ENCODE assay signal across 15 mouse cellular contexts in genomic region chr7:111259630-111260574, GRCm38 (mm10).
DNase-seq lines count a peak whose midpoint lies in the region; ATAC-seq lines count a peak whose summit lies in the region.
"Had no signal": no experiment of that assay in that cellular context is flagged by ENCODE, and none has a peak within 500 bp of the region (broad histone marks: within the 10 kb centered on the region; RNA-seq: fewer than 3 reads in every experiment).

No protein-coding gene starts in this region.

- no peaks in the 10 kb centered on the region for H3K9me3 ChIP-seq in hindbrain, embryonic 16.5 days (ENCODE audit: control insufficient read depth, low read length)
- no peaks in the 10 kb centered on the region for H3K9me3 ChIP-seq in hindbrain, embryonic 13.5 days
- H3K9me3 ChIP-seq in neural tube, embryonic 13.5 days = no peaks in the 10 kb centered on the region
- no peaks in the 10 kb centered on the region for H3K9me3 ChIP-seq in embryonic facial prominence, embryonic 15.5 days (replicated peaks)
- no peaks in the 10 kb centered on the region for H3K9me3 ChIP-seq in neural tube, embryonic 14.5 days (ENCODE audit: control insufficient read depth, low read length)
- H3K9me3 ChIP-seq: midbrain, embryonic 12.5 days had no signal

- peak; percentile 69; the same call in 1 of the 2 replicates for ATAC-seq in hindbrain, embryonic 16.5 days
- ATAC-seq in hindbrain, embryonic 13.5 days (ENCODE audit: low FRiP score) = no peak
- peak; percentile 76 for ATAC-seq in neural tube, embryonic 13.5 days (ENCODE audit: low read depth)
- 0 out of 2 replicates have a peak, but pooled peaks have one; percentile 15 for ATAC-seq in embryonic facial prominence, embryonic 15.5 days (ENCODE audit: insufficient number of reproducible peaks, low FRiP score, low TSS enrichment, low read depth)
- no peak; the same call in 1 of the 2 replicates for ATAC-seq in neural tube, embryonic 14.5 days (ENCODE audit: low read depth)
- ATAC-seq: CD4-positive, CD25-positive, alpha-beta regulatory T cell, adult 4 months had no signal

- no peak overlapping the region for H3K4me2 ChIP-seq in hindbrain, embryonic 16.5 days (ENCODE audit: low read length)
- H3K4me2 ChIP-seq in hindbrain, embryonic 13.5 days = no peak overlapping the region
- no peak overlapping the region for H3K4me2 ChIP-seq in neural tube, embryonic 13.5 days
- H3K4me2 ChIP-seq in embryonic facial prominence, embryonic 15.5 days (replicated peaks) = no peak overlapping the region
- no peak overlapping the region for H3K4me2 ChIP-seq in neural tube, embryonic 14.5 days (ENCODE audit: low read depth, low read length)
- H3K4me2 ChIP-seq: midbrain, embryonic 12.5 days had no signal

- no peak overlapping the region for H3K9ac ChIP-seq in hindbrain, embryonic 16.5 days (ENCODE audit: low read depth, low read length)
- no peak overlapping the region for H3K9ac ChIP-seq in hindbrain, embryonic 13.5 days
- no peak overlapping the region for H3K9ac ChIP-seq in neural tube, embryonic 13.5 days
- no peak overlapping the region for H3K9ac ChIP-seq in embryonic facial prominence, embryonic 15.5 days
- no peak overlapping the region for H3K9ac ChIP-seq in neural tube, embryonic 14.5 days (replicated peaks; ENCODE audit: low read depth, low read length)
- H3K9ac ChIP-seq: midbrain, embryonic 12.5 days had no signal

- H3K27me3 ChIP-seq in hindbrain, embryonic 16.5 days (replicated peaks; ENCODE audit: control insufficient read depth, insufficient read depth, low read length) = no peaks in the 10 kb centered on the region
- H3K27me3 ChIP-seq in hindbrain, embryonic 13.5 days = no peaks in the 10 kb centered on the region
- no peaks in the 10 kb centered on the region for H3K27me3 ChIP-seq in neural tube, embryonic 13.5 days
- no peaks in the 10 kb centered on the region for H3K27me3 ChIP-seq in embryonic facial prominence, embryonic 15.5 days
- no peaks in the 10 kb centered on the region for H3K27me3 ChIP-seq in neural tube, embryonic 14.5 days (ENCODE audit: control insufficient read depth, insufficient read depth, low read length)
- H3K27me3 ChIP-seq: midbrain, embryonic 12.5 days had no signal

- no peak for DNase-seq in neural tube, embryonic 10.5 days (ENCODE audit: extremely low spot score, low spot score)
- DNase-seq in heart, postnatal 14 days = no peak
- no peak for DNase-seq in frontal cortex, postnatal 10 days (ENCODE audit: low spot score in 2 of 2)
- DNase-seq: cerebellum, adult 2 months; kidney, adult 11 months; right cerebral cortex, postnatal 25 days; thymus, postnatal 14 days had no signal

- H3K4me1 ChIP-seq in hindbrain, embryonic 16.5 days (ENCODE audit: control insufficient read depth, insufficient read depth, low read depth, low read length) = no peaks in the 10 kb centered on the region
- H3K4me1 ChIP-seq in hindbrain, embryonic 13.5 days (replicated peaks) = 0 out of 2 replicates have a peak, but pooled peaks cover 4% of the 10 kb centered on the region
- H3K4me1 ChIP-seq in neural tube, embryonic 13.5 days (replicated peaks) = peaks cover 11% of the 10 kb centered on the region; the same call in 1 of the 2 replicates
- H3K4me1 ChIP-seq in embryonic facial prominence, embryonic 15.5 days = 0 out of 2 replicates have a peak, but pooled peaks cover 3% of the 10 kb centered on the region
- no peaks in the 10 kb centered on the region for H3K4me1 ChIP-seq in neural tube, embryonic 14.5 days (ENCODE audit: control insufficient read depth, insufficient read depth, low read length)
- H3K4me1 ChIP-seq: midbrain, embryonic 12.5 days had no signal

- WGBS in hindbrain, embryonic 16.5 days = 68% methylated on average over 11 of the region's 11 CpGs
- 81% methylated on average over 11 of the region's 11 CpGs for WGBS in hindbrain, embryonic 13.5 days
- WGBS in neural tube, embryonic 13.5 days = 69% methylated on average over 11 of the region's 11 CpGs
- WGBS in embryonic facial prominence, embryonic 15.5 days = 55% methylated on average over 11 of the region's 11 CpGs
- 74% methylated on average over 11 of the region's 11 CpGs for WGBS in neural tube, embryonic 14.5 days

- intact Hi-C loops in heart, postnatal 14 days (cut with DNase I) = loop anchor here (10.0 kb wide), 1 partner anchor 605 kb away; no protein-coding TSS in a partner anchor

- H3K4me3 ChIP-seq in hindbrain, embryonic 16.5 days (ENCODE audit: low read length) = no peak overlapping the region
- no peak overlapping the region for H3K4me3 ChIP-seq in hindbrain, embryonic 13.5 days
- no peak overlapping the region for H3K4me3 ChIP-seq in neural tube, embryonic 13.5 days
- H3K4me3 ChIP-seq in embryonic facial prominence, embryonic 15.5 days (replicated peaks) = no peak overlapping the region
- H3K4me3 ChIP-seq in neural tube, embryonic 14.5 days (ENCODE audit: low read depth, low read length) = no peak overlapping the region
- H3K4me3 ChIP-seq: erythroblast, embryonic 14.5 days; midbrain, embryonic 12.5 days had no signal

- no peaks in the 10 kb centered on the region for H3K36me3 ChIP-seq in hindbrain, embryonic 16.5 days (ENCODE audit: control insufficient read depth, insufficient read depth, low read length)
- H3K36me3 ChIP-seq in hindbrain, embryonic 13.5 days = no peaks in the 10 kb centered on the region
- no peaks in the 10 kb centered on the region for H3K36me3 ChIP-seq in neural tube, embryonic 13.5 days
- H3K36me3 ChIP-seq in embryonic facial prominence, embryonic 15.5 days = no peaks in the 10 kb centered on the region
- H3K36me3 ChIP-seq in neural tube, embryonic 14.5 days (ENCODE audit: control insufficient read depth, insufficient read depth, low read length) = no peaks in the 10 kb centered on the region
- H3K36me3 ChIP-seq: midbrain, embryonic 12.5 days had no signal

- peak overlapping the region; percentile 21; the same call in 1 of the 2 replicates for H3K27ac ChIP-seq in hindbrain, embryonic 16.5 days (ENCODE audit: low read depth, low read length)
- H3K27ac ChIP-seq in hindbrain, embryonic 13.5 days = no peak overlapping the region
- peak overlapping the region; percentile 42 for H3K27ac ChIP-seq in neural tube, embryonic 13.5 days (replicated peaks)
- peak overlapping the region; percentile 65 for H3K27ac ChIP-seq in embryonic facial prominence, embryonic 15.5 days (replicated peaks)
- H3K27ac ChIP-seq in neural tube, embryonic 14.5 days (ENCODE audit: low read depth, low read length) = 0 out of 2 replicates have a peak overlapping the region, but pooled peaks have one; percentile 34
- H3K27ac ChIP-seq: midbrain, embryonic 12.5 days had no signal

Comparison
In these comparisons a context has a peak if more than half of its experiments do, and no peak if none do; other contexts are left out.
1. ATAC-seq: peak in hindbrain, embryonic 16.5 days (single experiment), neural tube, embryonic 13.5 days (single experiment) and embryonic facial prominence, embryonic 15.5 days (single experiment); none in hindbrain, embryonic 13.5 days (single experiment) and neural tube, embryonic 14.5 days (single experiment).